Mouse (Mus musculus): ENCODE measurements around the gene Sin3a.

Sin3a gene

GRCm38 (mm10) chr9:57071801-57072351 is at the start of gene Sin3a:
Sin3a (plus strand) TSS chr9:57072040.
- DNase-seq = peak; percentile 78

- no peak for DNase-seq
Measured at GRCm38 (mm10) chr9:57031756-57032155, 40.1 kb upstream of the Sin3a start.

GRCm38 (mm10) chr9:57056237-57056636 is 15.6 kb upstream of the Sin3a start:
- DNase-seq = peak; percentile 66

DNA sequence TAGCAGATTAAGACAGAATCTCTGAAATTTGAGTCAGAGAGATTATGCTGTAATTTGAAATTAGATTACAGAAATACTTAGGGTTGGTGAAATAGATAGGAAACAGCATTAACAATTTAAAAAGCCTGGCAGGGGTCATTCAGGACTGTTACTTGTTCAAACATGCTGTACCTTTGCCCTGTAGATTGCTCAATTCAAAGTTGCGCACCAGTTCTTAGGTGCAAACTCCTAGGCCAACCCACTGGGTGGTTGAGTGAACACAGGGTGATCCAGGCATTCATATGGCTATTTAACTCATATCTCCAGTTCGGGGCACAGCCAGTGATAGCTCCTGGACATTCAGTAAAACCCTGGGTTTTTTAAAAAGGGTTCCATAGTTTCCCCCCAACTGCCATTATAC is 7.7 kb upstream of the Sin3a start:
- no peak for DNase-seq

DNA sequence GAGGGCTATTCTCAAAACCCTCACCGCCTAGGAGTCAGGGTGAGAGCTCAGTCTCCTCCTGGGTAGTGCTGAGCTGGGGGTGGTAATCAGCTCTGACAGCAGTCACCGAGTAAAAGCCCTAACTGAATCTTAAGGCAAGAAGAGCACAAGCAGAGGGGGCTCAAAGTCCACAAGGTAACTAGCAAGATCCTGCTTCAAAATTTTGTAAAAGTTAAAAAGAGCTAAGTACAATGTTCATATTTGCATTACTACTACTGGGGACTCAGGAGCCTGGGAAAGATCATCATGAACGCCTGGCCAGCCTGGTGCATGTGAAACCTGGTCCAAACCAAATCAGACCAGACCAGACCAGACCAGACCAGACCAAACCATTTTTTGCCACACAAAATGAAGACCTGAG is 3.6 kb upstream of the Sin3a start:
- no peak for DNase-seq

DNA sequence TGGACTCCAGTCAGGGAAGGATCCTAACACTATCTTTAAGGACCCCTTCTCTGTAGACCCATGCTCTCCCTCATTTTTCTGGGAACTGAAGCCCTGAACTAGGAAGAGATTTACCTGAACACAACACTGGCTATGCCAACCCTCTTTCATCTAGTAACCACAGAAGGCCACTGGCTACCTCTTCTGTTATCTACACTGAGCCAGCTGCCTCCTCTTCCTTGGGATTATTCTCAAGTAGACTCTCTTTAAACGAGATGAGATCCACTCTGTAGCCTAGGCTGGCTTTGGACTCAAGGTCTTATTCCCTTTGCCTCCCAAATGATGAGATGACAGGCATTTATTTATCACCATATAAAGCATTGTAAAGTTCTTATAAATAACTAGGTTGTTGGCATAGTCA is 1.6 kb upstream of the Sin3a start:
- no peak for DNase-seq

GRCm38 (mm10) chr9:57070800-57071545 is 867 bp upstream of the Sin3a start:
- DNase-seq = no peak

GRCm38 (mm10) chr9:57072526-57072988 is 717 bp downstream of the Sin3a start:
- no peak for DNase-seq

- peak; percentile 94 for DNase-seq
Measured at GRCm38 (mm10) chr9:57072989-57073789, 1.3 kb downstream of the Sin3a start.

DNA sequence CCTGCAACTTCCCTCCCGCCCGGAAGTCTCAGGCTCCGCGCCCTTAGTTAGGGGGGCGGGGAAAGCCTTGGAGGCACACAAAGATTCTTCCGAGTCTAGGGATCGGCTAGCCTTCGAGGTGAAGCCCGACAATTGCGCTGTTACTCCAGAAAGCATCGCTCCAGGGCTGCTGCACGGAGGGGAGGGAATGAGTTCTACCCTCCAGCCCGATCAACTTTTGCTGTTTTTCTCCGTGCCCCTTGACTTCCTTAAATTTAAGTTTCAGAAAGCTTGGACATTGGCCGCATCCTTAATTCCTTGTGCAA is 1.9 kb downstream of the Sin3a start:
- DNase-seq = no peak

DNA sequence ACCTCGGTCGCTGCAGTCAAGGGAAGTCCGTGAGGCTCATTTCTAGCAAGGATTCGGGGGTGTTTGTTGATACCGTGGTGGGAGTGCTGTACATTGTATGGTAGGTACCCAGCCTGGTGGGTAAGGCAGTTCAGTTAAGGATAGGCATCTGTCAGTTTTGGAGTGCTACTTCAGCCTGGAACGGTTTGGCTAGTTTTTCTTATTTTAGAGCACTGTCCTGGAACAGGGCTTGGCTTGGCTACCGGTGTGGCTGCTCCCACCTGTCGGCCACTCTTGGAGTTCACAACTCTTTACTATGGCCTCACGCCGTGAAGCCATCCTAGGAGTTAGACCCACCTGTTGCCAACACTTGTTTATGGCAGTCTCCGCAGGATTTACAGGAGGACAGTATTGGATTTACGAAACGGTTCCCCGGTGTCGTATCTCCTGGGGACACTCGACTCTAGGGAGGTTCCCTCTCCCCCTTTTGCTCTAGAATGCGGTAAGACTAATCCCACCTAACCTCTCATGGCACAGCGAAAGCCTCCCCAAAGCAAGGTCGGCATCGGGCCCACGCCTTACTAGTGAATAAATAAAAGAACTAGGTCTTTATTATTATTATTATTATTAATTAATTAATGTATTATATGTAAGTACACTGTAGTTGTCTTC is 2.5 kb downstream of the Sin3a start:
- peak; percentile 52 for DNase-seq

GRCm38 (mm10) chr9:57074822-57075603 is 3.2 kb downstream of the Sin3a start:
- peak; percentile 75 for DNase-seq

DNA sequence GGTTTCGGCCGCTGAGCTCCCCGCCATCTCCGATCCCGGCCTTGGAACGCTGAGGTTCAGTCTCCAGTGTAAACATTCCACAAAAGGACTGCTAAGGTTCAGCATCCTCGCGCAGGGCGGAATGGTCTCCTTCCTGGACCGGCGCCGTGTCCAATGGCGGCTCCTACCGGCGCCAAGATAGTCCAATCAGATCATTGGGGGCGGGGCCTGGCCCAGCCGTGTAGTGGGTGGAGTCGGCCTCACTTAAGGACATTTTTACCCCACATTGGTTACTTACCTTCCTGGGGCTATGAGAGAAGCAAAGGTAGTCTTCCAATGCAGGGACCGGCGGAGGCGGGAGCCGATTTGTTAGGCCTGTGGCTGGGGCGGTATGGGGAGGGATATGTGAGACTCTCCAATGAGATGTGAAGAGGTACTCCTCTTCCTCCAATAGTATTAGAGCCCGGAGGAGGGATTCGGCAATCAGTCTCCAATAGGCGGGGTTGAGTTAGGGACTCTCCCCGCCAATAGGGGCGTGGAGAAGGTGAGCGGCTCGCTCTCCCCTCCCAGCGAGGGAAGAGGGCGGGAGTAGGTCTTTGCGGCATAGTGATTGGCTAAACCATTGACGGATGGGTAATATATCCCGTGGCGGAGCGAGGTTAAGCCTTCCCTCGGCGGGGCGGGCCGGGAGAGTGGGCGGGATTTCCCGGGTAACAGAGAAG is 4.0 kb downstream of the Sin3a start:
- peak; percentile 98 for DNase-seq

DNA sequence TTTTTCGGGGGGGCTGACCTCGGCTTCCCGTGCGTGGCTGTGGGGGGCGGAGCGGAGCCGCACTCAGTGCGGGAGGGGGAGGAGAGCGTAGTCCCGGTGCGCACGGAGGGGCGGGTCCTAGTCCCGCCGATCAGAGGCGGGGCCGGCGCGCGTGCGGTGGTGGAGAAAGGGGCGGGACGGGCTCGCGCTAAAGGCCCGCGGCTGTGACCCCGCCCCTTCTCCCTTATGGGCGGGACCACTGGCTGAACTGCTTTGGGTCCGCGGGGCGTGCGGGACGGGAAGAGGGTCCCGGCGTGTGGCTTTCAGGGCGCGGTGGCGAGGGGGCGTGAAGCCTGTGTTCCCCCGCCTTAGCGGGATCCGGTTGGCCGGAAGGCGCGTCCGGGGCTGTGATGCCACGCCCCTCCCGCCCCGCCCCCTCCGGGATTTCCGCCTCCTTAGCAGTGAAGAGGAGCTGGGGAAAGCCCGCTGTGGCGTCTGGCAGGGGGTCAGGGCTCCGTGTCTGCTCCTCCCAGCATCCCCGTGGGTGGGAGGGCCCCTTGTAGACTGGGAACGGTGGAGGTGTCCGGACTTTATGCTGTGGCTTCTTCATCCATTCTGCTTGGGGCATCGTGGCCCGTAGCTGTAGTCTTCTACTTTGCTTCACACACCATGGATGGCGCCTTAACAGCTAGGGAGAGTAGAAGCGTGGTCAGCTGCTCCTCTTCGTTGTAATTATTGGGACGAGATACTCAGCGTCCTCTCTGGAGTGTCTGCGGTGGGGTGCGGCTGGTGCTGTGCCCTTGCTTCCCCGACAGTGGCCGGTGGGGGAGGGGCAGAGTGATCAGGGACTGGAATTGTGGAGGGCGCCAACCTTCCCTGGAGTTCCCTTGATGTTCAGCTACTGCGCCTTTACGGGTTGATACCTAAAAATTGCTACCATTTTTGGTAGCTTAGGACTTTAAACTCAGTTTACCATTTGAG is 5.1 kb downstream of the Sin3a start:
- peak; percentile 88 for DNase-seq

GRCm38 (mm10) chr9:57082236-57082635 is 10.4 kb downstream of the Sin3a start:
- DNase-seq = no peak

DNA sequence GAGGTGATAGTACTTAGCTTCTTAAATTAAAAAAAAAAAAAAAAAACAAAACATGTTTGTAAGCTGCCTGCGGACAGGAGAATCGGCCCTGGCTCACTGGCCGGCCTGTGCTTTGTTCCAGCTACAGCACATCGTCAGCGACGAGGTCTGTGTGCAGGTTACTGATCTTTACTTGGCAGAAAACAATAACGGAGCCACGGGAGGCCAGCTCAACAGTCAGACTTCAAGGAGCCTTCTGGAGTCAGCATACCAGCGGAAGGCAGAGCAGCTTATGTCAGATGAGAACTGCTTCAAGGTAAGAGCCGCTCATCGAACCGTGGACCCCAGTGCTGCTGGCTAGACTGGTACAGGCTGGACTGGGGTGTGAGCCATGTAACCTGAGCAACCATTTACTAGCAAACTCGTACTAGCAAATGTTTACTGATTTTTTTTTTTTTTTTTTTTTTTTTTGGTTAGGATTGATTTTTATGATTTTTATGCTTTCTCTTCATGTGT is 45.5 kb downstream of the Sin3a start:
- no peak for DNase-seq

DNA sequence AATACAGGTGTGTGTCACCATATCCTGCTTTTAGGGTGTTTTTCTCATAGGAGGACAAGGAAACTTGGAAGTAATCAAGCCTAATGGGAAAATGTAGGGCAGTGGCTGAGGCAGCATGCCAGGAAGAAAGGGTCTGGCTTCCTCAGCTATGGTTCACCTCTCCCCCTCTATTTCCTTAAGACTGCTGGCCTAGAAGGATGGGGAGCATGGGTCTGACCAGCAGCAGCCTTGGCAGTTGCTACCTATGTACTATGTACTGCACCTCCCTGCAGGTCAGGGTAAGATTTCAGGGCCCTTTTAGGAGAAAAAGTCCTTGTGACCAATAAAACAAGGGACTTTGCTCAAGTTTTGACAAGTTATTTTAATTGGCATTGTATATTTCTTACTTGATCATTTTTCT is 57.8 kb downstream of the Sin3a start:
- no peak for DNase-seq

DNA sequence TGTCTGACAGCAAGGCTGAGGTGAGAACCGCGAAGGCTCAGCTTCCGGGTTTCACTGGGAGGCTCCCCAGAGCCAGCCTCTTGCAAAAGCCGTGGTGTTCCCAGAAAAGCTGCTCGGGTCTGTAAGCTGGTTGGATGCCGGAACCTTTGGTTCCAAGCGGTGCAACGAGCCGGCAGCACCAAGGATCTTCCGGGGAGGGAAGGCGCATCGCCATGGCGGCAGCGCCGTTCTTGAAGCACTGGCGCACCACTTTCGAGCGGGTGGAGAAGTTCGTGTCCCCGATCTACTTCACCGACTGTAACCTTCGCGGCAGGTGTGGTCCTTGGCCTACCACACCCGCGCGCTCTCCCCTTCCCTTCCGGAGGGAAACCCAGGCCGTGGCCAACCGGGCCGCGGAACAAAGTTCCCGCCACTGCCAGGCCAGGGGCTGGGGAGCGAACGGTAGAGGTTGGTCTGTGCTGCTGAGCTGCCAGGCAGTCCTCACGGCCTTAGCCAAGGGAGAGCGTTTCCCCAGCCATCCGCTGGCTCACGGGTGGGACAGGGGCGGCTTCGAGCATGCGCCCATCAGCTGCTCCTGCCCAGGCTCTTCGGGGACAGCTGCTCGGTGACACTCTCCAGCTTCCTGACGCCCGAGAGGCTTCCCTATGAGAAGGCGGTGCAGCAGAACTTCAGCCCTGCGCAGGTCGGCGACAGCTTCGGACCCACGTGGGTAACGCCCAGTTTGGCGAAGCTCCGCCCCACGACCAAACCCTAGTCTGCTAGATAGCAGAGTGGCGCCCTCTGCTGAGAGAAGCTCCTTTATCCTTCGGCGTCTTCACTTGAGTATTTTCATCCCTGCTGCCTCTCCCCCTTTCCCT is 59.0 kb downstream of the Sin3a start, which contains the start of gene Man2c1:
TSS of gene Man2c1 (plus strand) at position 114 of the 857 bp plus-strand sequence.
- DNase-seq = peak; percentile 94

DNA sequence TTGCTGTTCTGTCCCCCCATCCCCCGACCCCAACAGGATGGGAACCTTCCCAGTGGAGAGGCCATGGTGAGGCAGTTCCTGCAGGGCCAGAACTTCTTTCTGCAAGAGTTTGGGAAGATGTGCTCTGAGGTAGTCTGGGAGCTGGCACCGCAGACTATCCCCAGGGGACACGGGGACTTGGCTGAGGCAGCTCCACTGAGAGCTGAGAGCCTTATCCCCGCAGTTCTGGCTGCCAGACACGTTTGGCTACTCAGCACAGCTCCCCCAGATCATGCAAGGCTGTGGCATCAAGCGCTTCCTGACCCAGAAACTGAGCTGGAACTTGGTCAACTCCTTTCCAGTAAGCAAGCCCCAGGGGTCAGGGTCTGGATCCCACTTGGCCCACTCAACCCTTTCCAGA is 65.4 kb downstream of the Sin3a start:
- DNase-seq = no peak

- no peak for DNase-seq
Measured at GRCm38 (mm10) chr9:57137777-57138176, 65.9 kb downstream of the Sin3a start.

Measured in thymus, postnatal 25 days (tissue).